Mouse (Mus musculus): ENCODE results near the gene Ank2.

Ank2 gene

DNA sequence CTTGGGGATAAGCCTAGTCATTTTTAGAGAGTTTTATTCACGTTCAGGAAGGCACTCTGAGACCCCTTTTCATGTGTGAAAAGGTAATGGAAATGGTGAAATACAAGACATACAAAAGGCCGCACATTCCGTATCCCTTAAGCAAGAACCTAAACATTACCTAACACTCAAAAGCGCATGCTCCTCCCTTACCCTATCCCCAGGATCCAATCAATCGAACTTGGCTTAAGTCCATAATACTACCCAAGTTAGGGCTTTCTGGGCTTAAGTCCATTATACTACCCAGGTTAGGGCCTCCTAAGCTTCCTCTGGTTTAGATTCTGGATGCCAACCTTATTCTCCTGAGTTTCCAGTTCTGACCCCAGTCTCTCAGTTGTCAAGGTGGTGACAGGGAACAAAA, 516.3 kb downstream of the Ank2 start:
- DNase-seq (ENCODE audit: low read depth, low spot score), result no peak

DNA sequence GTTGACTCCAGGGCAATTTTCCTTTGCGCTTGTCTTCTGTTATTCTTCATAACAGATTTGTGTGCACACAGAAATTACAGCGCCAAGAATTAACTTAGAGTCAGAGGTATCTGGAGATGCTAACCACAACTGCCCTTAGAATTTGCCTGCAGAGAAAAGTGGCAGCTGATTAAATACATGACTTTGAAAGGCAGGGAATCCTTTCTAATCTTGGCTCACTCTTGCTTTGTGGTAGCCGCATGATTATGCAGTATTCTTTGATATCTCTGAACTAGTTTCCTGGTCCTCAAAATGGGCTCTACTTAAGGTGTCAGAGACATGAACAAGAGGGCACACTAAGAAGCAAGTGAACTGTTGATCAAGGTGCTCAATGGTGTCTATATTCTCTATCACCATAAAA, 518.0 kb downstream of the Ank2 start:
- no peak for DNase-seq (ENCODE audit: low read depth, low spot score)

DNA sequence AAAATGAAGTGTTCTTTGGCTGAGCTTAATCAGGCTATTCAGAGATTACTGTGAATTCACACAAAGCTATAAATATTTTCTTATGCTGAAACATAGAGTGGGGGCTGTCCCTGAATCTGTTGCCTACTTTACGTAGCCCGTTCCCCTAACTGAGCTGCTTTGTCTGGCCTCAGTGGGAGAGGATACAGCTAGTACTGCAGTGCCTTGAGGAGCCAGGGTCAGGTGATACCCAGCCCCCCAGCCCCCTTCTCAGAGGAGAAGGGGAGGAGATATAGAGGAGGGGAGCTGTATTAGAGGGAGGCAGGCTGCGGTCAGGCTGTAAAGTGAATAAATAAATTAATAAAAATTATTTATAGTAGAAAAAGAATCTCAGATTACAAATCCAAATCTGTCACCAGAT, 519.5 kb downstream of the Ank2 start:
- no peak for DNase-seq (ENCODE audit: low read depth, low spot score)

DNA sequence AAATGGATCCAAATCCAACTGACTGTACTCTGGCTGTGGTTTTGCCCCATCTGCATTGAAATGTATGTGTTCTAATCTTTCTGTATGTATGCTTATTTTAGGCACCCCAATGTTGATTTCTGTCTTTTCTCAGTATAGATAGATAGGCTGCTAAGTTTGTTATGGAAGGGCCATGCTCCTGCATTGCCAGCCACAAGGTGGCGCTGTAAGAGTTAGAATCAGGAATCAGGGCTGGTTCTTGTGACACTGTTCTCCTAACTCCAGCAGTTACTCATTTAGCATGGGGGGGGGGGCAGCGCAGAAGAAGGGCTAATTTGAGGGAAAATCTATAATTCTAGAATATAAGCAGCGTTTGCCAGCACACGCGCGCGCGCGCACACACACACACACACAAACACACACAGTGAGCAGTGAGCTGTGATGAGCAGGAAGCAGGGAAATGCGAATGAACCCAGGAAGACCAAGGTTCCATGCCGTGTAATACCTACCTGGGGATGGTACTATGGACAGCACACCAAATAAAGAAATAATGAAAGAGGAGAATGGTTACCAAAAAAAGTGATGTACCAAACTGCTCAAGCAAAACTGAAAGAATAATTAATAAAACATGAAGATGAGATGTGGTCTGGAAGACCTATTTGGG, 520.3 kb downstream of the Ank2 start:
- peak; percentile 54 for DNase-seq (ENCODE audit: low read depth, low spot score)

DNA sequence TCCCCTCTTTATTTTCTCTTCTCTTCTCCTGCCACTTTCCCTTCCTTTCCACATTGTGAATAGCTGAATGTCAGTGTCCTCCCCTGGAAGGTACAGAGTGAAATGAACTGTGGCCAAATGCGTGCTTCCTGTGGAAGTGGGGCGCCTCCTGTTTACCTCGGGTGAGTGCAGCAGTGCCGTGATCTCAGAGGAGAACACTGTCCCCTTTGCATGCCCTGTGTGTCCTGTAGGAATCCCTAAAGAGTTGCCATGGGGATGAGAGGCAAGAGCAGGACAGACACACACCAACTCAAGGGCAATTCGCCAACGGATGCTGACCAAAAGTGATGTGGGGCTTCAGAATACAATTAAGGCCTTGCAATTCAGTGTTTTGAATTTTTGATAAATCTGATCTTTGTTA, 521.8 kb downstream of the Ank2 start:
- DNase-seq (ENCODE audit: low read depth, low spot score), result no peak

DNA sequence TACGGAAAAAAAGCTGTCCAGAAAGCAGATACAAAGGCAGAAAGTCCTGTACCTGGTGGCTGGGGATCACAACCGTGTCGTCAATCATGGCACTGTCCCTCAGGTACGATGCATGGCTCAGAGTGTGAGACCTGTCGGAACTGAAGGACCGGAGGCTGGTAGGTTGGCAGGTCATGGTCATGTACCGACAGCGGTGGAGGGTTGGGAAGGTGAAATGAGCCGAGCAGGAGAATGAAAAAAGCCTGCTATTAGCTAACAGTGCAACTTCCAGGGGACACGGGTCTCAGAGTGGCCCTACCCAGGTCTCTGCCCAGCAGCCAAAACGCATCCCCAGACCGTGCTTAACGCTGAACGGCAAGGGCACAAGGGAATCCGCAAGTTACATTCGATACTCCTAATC, 522.4 kb downstream of the Ank2 start:
- DNase-seq (ENCODE audit: low read depth, low spot score), result no peak

DNA sequence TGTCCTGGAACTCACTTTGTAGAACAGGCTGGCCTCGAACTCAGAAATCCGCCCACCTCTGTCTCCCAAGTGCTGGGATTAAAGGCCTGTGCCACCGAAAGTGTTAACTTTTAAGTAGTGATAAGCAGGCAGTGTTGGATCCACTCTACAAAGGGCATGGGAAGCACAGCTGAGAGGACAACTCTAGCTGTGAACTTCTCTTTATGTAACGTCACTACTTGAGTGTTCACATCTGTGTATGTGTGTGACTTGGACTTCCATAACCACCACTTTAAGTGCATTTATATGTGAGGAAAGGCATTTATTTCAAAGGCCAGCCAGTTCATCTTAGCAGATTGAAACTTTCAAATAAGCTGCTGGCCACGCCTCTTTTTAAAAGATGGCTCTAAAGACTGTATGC, 523.7 kb downstream of the Ank2 start:
- no peak for DNase-seq (ENCODE audit: low read depth, low spot score)

DNA sequence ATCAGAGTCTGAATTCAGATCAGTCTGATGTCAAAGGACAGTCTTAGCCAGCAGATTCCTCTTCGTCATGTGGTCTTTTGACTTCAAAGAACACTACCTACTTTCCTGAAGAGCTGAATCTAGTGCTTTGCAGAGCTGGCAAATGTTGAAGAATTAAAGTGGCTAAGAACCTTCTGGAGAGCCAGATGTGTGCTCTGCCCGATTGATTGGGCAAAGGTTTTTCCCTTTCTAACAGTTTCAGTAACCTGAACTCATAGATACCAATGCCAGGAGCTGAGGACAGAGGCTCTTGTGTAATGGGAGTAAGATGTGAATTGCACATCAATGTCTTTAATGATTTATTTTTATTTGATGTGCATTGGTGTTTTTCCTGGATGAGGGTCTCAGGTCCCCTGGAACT, 525.6 kb downstream of the Ank2 start:
- no peak for DNase-seq (ENCODE audit: low read depth, low spot score)

DNA sequence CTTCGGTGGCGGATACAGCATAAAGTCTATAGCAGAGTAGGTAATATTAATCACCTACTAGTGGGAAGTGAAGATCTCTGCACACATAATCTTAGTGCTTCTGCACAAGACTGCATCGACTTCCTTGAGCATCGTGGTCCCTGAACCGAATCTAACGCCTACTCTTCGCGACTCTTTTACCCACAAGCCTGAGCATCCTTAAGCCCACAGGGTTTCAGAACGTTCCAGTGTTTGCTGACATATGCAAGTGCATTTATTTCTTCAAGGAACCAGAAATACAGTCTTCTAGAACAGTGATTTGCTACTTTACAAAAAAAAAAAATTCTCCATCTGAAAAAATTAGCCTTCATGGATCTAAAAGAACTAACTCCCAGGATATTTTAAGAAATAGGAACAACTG, 527.6 kb downstream of the Ank2 start:
- DNase-seq (ENCODE audit: low read depth, low spot score), result no peak

DNA sequence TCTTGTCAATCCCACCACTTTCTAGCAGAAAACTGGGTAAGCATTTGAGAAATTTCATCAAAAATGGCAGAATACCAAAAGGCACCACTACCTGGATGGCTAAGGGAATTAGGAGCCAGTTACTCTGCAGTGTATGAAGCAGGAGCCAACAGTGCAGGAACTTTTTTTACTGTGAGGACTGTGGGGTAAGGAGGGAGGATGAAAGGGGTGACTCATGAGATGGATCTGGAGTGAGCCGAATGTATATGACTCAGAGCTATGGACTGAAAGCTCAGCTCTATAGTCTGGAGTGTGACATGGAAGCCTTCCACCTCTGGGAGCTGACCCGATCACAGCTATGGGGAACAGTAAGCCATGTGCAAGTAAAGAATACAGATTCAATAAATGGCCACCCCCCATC, 530.4 kb downstream of the Ank2 start:
- DNase-seq (ENCODE audit: low read depth, low spot score), result no peak

DNA sequence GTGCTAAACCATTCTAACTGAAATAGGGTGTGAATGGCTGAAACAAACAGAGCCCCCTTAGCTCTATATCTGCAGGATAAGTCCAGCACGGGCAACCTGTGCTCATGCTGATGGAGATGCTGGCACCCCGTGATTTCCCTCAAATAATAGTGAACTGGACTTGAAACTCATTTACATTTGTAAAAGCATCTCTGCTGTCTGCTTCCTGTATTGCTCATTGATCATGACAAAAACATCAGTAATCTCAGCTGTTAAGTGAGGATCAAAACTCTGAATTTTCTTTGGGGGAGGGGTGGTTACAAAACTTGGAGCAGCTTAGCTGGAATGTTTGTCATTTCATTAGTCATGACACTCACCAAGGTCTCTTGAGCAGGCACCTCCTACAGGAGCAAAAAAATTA, 533.4 kb downstream of the Ank2 start:
- DNase-seq (ENCODE audit: low read depth, low spot score), result no peak

DNA sequence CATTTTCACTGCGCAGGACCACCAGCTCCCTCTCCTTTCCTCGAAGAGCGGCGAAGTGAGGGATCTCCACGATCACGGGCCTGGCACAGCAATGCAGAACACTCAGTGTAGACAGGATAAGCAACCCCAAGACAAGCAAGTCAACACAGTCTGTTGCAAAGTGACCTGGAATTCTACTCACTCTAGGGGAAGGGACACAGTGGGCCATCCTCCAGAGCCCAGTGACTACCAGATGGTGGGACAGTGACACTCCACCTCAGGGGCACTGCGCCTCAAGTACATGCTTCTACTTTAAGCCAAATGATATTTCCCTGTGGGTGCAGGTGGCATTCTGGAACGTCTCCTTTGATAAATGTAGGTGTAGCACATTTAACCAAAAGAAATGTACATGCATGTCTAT, 536.8 kb downstream of the Ank2 start:
- DNase-seq (ENCODE audit: low read depth, low spot score), result no peak

DNA sequence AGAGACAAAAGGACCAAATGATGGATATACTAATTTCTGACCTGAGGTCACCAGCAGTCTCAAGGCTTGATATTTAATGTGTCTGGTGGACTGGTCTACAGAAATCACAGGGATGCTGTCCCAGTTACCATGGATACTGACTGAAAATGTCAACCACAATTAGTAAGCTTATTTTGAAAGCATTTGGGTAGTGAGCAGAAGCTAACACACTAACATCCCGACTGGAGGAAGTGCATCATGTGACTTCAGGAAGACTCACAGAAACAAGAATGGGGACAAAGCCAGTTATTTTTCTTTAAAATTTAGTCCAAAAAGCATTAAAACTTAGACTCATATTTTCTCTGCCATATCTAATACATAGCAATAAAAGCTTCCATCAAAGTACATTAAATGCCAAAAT, 546.5 kb downstream of the Ank2 start:
- no peak for DNase-seq (ENCODE audit: low read depth, low spot score)

DNA sequence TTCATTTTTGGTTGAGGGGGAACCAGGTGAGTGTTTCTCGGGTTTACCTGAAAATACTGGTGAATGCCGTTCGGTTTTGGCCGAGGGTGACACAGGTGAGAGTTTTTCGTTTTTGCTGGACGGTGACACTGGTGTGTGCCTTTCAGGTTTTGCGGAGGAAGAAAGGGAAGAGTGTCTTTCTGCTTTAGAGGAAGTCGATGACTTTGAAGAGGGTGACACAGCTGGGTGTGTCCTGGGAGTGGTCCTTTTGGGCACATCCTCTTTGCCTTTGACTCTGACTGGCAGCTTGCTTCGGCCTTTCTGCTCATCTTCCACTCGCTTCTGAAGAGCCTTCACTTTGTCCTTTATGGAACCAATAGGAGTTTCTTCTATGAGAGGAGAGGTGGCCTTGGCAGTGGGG, 552.6 kb downstream of the Ank2 start:
- DNase-seq (ENCODE audit: low read depth, low spot score), result no peak

DNA sequence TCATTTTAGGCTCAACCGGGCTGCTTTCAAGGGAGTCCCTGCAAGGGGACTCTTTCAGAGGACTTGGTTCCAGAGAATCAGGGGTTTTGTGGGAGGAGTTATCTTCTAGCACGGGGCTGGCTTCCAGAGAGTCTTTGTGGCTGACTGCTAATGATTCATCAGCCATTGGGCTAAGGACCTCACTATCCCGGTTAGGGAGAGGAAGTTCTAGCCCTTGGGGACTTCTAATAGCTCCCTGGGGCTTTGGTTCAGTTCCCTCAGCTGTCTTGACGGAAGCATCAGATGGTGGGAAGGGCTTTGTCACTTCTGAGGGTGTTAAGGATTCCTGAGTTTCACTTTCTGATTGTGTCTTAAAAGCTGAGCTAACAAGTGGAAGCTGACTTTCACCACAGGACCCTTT, 554.3 kb downstream of the Ank2 start:
- DNase-seq (ENCODE audit: low read depth, low spot score), result peak; percentile 16

DNA sequence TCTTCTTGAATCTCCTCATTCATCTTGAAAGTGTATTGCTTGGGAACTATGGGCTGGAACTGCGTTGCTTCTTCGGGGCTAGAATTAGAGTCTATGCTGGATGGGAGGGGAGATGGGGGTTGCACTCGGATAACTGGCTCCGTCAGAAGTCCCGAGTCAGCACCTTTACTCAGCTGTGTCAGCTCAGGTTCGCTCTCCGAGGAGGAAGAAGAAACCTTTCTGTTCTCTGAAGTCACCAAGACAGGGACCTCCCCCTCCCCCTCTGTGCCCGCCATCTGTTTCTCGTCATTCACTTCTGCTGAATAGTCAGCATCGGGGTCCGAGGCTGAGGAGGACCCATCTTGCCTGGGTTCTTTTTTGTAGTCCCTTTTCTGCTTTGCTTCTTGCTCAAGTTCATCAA, 555.1 kb downstream of the Ank2 start:
- no peak for DNase-seq (ENCODE audit: low read depth, low spot score)

DNA sequence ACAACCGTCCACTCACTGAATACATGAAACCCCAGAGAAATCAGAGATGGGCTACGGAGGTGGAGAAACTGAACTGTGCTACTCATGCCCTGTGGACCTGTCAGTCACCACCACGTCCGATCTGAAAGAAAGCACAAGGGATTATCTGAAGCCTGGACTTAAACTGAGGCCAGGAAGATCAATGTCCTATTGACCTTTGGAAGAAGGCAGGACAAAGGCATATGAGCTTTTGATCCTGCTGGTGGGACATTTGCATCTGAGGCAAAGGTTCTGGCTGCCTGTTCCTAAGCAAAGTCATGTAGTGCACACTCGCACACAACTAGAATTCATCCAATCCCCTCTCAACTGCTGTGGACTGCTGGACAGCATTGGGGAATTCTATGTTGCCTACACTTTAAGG, 558.7 kb downstream of the Ank2 start:
- DNase-seq (ENCODE audit: low read depth, low spot score), result no peak

DNA sequence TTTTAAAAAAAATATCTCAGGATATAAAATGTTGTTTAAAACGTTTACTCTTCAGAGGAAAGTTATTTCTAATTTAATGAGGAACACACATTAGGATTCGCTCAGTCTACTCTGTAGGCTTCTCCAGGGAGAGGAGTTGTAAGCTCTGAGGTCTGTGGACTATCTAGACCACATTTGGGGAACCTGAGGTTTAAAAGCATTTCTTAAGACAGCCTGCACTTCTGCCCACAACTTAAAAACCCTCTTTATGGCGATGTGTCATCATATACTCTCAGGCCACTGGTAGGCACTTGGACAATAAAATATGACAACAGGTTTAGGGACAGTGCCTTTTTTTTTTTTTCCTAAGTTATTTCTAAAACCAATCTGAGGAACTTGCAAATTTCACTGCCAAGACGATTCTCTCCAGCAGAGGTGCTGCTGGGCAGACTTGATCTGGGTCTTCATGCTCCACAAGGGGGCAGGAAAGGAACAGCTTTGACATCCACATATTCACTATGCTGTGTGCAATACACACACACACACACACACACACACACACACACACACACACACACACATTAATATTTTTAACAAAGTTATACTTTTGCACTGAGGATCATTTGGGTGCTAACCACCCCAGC, 567.2 kb downstream of the Ank2 start:
- DNase-seq (ENCODE audit: low read depth, low spot score), result no peak

DNA sequence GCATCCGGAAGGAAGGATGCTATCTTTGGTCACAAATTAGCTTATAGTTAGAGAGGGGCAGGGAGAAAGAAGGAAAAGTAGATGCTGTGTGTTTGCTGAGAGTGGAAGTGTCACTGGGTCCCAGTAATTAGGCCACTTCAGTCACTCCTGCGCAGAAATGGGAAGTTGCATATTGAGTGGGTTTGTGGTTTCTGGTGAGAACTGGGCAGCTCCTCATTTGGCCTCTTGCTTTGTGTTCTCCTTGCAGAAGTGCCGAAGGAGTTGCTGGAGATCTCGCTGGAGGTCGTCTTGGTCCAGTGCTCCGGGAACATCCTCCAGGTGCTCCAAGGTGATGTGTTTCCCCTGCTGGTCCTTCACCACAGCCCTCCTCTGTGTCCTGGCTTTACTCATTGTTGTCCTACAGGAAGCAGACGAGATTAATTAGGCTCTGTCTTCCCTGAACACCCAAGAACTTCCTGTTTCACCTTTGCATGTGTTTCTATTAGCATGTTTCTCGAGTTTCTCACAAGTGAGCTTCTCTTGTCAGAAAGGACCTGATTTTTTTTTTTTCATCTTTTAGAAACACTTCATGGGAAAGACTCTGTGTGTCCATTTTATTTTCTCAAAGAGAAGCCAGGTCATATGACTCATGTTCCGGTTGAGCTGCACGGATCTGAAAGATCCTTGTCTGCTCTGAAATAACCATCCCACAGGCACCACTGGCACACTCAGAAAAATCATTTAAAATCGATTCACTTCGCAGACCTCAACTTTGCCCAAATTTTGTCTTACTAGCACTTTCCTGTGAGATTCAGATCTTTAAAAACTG, 575.4 kb downstream of the Ank2 start:
- no peak for DNase-seq (ENCODE audit: low read depth, low spot score)

DNA sequence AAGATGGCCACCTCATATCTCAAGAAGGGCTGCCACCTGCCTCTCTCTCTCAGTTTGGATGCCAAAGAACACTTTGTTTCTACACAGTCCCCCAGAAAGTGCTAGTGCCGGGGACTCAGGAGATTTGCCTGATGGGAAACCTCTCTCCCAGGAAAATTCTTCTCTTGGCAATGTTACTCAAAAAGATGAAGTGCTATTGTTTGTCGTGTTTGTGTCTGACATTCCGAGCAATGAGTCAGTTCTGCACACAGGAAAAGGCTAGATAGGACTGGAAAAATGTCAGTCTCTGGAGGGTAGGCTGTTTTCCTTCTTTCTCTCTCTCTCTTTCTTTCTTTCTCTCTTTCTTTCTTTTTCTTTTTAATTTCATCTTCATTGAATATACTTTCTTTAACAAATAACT, 577.2 kb downstream of the Ank2 start:
- DNase-seq (ENCODE audit: low read depth, low spot score), result no peak

DNA sequence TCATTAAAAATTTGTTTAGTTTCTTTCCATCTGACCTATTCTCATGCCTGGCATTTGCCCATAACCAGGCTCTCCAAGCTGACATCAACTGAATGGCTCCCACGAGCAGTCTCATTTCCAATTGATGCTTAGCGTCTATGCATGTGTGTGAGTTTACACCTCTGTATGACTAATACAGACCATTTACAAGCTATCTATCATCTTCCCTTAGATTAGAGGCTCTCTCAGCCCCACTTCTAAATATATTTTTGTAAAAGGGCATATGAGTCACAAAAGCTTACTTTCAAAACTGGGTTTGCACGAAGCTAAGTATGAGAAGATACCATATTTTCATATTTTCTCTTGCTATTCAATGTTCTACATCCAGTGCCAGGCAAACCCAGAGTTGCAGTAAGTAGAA, 578.9 kb downstream of the Ank2 start:
- DNase-seq (ENCODE audit: low read depth, low spot score), result no peak

DNA sequence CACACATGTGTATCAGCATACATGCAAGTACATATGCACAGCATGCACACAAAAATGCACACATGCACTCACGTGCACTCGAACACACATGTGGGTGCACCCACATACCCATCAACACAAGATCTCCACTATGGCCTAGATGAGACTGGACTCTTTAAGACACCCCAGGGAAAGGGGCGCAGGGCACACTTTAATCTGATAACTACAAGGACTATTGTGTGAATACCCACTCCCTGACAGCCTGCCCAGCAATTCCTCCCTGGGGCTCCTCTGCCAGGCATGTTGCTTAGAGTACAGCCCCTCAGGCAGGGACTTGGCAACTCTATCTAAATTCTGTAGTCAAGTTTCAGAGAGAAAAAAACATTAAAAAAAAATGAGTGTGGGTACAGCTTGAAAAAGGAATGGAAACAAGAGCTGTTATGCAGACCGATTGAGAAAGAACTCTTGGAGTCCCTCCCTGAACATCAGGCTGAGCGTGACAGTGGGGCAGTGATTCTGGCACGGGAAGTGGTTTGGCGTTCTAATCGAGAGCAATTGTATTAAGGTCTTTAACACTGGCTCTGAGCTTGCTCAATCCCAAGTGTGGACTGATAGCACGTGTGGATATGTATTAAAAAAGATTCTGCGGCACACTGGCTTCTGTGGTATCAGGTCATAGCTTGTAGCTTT, 580.2 kb downstream of the Ank2 start:
- peak; percentile 17 for DNase-seq (ENCODE audit: low read depth, low spot score)

DNA sequence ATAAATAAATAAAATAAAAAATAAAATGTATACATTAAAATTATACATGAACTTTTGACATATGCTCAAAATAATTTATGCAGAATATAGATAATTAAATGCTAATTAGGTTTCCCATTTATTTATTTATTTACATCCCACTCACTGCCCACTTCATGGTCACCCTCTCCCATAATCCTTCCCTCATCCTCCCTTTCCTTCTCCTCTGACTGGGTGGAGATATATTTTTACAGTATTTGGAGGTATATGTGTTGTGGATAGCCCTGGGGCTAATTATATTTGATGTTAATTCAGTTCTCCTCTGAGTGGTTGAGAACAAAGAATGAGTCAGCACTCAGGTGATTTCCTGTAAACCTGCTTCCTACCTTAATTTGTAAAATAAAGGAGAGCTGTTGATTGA, 582.8 kb downstream of the Ank2 start:
- DNase-seq (ENCODE audit: low read depth, low spot score), result no peak
